Mouse (Mus musculus) ovary, postnatal 10 days (tissue): ENCODE data around the gene Ubxn11.

ENCODE experiments used
- DNase-seq: peaks from one replicate; pipeline ENCODE4 v3.0.0; 2022; ENCODE audit warnings: low spot score

The Ubxn11 gene

DNA sequence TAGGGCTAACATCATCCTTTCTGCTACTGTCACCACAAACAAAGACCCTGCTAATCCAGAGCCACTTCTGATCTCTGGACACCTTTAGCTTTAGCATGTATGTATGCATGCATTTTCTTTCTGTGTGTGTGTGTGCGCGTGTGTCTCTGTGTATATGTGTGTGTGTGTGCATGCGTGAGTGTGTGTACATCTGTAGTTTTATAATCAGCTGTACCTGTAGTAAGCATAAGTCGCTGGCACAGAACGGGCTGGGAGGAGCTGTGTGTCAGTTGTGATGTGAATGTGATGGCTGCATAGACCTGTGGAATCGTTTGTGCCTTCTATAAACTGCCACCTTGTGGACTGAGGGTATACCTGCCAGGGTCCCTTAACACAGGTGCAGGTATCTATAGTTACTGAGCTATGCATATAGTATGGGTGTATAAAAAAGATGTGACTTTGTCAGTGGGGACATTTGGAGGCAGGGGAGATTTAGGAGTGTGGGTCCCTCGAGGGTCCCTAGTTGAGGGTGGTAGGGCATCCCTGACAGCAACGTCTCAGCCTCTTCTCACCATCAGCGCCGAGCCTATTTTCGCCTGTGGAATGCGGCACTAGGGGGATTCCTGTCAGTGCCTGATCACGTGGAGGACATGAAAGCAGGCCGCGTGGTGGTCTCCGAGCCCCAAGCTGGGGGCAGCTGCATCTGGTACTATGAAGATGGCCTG is 11.7 kb upstream of the Ubxn11 start:
- no peak for DNase-seq

DNA sequence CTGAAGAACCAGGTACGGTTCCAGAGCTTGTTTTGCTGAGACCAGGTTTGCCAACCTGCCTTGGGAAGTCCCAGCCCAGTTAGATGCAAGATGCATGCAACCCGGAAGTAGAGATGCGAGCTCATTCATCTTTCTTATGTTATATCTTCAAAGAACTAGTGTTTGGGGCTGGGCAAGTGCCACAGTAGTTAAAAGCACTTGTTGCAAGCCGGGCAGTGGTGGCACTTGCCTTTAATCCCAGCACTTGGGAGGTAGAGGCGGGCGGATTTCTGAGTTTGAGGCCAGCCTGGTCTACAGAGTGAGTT is 11.2 kb upstream of the Ubxn11 start:
- no peak for DNase-seq

- no peak for DNase-seq
Measured at GRCm38 (mm10) chr4:134092382-134093288, 9.7 kb upstream of the Ubxn11 start.

DNA sequence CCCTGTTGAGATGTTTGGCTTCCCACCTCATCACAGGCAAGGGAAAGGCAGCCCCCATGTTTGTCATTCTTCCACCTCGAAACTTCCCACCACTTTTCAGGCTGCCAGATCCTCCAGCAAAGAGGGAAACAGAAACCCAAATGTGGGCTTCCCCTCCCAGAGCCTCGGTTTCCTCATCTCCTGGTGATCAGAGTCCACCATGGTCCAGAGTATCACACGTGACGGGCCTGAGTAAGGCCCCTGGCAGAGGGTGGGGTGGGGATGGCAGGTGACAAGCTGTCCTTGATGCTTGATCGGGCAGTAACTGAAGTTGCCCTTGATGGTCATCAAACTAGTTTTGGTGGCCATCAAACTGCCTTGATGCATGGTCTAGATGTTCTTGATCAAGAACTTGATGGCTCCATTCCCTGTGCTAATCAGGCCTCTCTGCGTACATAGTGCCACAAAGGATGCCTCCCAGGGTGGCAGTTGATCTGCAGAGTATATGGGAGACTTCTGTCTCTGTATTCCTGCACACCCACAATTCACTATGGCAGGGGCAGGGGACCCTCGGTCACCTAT is 8.3 kb upstream of the Ubxn11 start:
- DNase-seq: no peak

- DNase-seq: no peak
Measured at GRCm38 (mm10) chr4:134094923-134095547, 7.3 kb upstream of the Ubxn11 start, which contains the start of gene Cd52. Cd52 (minus strand) TSS chr4:134095082.

GRCm38 (mm10) chr4:134096120-134096519 is 6.2 kb upstream of the Ubxn11 start:
- DNase-seq: no peak

GRCm38 (mm10) chr4:134097015-134097608 is 5.3 kb upstream of the Ubxn11 start:
- no peak for DNase-seq

DNA sequence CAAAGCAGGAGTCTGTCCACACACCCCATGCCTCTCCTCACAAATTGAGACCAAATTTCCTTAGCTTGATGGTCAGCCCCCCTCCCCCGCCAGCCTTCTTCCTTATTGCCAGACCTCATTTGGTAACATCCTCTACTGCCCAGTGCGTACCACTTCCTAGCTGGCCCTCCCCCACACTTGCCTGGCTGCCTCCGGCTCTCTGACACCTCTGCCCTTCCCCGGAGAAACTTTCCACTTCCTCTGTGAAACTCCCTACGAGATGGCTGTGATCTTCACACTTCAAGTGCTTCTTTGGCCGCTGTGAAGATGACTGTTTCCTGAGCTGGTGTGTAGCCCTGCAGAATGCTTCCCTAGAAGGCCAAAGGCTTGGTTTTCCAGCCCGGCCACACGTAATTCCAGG is 3.7 kb upstream of the Ubxn11 start:
- no peak for DNase-seq

DNA sequence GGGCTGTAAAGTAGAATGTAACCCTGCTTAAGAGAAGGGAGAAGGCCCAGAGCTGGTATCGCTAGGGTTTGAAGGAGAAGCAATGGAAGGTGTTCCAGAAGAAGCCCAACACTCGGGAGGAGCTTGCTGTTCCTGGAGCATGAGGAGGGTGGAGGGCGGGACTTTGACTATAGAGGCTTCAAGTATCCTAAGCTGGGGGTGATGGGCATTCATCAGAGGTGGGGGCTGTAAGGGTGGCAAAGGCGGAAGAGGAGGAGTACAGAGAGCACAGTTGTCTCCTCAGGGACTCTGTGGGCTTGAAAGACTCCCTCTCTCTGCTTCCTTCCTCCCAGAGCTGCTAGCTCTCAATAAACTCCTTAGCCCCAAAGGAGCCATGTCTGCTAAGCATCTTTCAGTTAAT is 2.1 kb upstream of the Ubxn11 start:
- no peak for DNase-seq

GRCm38 (mm10) chr4:134102742-134103119 is 361 bp downstream of the Ubxn11 start:
- no peak for DNase-seq

DNA sequence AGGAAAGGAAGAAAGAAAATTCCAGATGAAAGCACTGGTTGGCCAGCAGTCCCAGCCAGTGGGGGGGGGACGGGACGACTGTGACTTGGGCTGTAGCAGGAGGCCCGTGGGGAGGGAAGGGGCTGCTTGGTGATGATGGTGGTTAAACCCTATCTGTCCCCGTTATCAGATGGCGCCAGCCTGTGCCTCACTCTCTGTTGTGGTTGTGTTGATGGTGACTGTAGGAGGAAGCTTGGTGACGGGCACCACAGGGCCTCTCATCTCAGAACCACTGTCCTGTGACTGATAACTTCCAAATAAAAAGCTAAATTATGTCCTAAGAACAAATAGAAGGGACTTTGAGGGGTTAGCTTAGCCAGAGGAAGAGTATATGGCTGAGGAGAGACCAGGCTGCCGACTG is 3.7 kb downstream of the Ubxn11 start:
- no peak for DNase-seq

- no peak for DNase-seq
Measured at GRCm38 (mm10) chr4:134107730-134108129, 5.4 kb downstream of the Ubxn11 start.

DNA sequence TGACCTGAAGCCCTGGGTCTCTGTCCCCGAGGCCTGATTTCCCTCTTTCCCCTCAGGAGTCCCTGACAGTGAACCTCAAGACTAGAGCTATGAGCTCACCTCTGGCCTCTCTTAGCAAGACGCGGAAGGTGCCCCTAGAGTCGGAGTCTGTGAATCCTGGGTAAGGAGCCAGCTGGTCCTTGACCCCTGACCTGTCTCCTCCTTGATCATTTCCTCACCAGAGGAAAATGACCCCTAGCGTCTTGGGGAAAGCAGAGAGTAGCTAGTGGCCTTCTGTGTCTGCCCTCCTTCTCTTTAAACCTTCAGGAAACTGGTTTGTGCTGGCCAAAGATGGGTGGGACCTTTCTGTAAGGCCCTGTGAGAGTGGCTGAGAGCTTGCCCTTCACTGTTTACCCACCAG is 5.8 kb downstream of the Ubxn11 start:
- no peak for DNase-seq

GRCm38 (mm10) chr4:134110653-134111052 is 8.3 kb downstream of the Ubxn11 start:
- DNase-seq: no peak

- no peak for DNase-seq
Measured at GRCm38 (mm10) chr4:134112403-134112802, 10.0 kb downstream of the Ubxn11 start.

GRCm38 (mm10) chr4:134113356-134113994 is 11.1 kb downstream of the Ubxn11 start:
- DNase-seq: no peak

- DNase-seq: no peak
Measured at GRCm38 (mm10) chr4:134114038-134114437, 11.7 kb downstream of the Ubxn11 start.

GRCm38 (mm10) chr4:134115215-134116144 is 13.1 kb downstream of the Ubxn11 start:
- DNase-seq: no peak

GRCm38 (mm10) chr4:134116501-134116900 is 14.1 kb downstream of the Ubxn11 start:
- no peak for DNase-seq

GRCm38 (mm10) chr4:134117012-134117411 is 14.6 kb downstream of the Ubxn11 start:
- DNase-seq: no peak
